Mouse (Mus musculus): ENCODE results near the gene Kcna7. TPM values are rescaled to one million over a fixed set of nuclear protein-coding genes. Genes with fewer than 3 reads are reported as not detected.

Kcna7 gene
- total and polyA plus RNA-seq, 3 experiments, result 0.16 to 3.2 (median 0.39) TPM

DNA sequence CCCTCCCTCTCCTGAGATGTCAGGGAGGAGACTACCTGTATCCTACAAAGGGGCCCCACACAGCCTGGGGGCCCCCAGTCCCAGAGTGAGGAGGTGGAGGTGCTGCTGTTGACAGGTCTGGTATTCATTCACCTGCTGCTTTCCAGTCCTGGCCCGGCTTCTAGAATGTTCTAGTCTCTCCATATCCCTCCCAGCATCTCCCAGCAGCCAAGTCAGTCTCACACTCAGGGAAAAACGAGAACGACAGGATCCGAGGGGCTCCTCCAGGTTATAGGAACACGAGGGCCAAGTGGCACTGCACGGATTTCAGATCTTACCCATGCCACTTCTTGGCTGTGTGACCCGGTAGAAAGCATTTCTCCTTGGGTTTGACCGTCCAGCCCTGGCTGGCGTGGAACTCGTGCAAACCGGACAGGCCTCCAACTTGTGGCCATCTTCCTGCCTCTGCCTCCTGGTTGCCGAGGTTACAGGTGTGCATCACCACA, 9.3 kb downstream of the Kcna7 start:
- dilution Hi-C loops (cut with MboI; ENCODE audit: extremely low pct_ligation_motif_present, extremely low pct_unique_long_range_greater_than_20kb, low sequenced_read_pairs), result no loop called here
- in situ Hi-C loops (cut with MboI; ENCODE audit: low pct_ligation_motif_present, low pct_unique_long_range_greater_than_20kb, low sequenced_read_pairs), result no loop called here
- H3K9ac ChIP-seq (ENCODE audit: insufficient read depth, low read depth), result no peak overlapping the region
- no peak overlapping the region for H3K27ac ChIP-seq (ENCODE audit: insufficient read depth, low read depth)
- H3K79me2 ChIP-seq (replicated peaks; ENCODE audit: control insufficient read depth, extremely low read depth, insufficient read depth, poor library complexity, severe bottlenecking), result no peaks in the 10 kb centered on the region
- H3K4me1 ChIP-seq (ENCODE audit: control insufficient read depth in 1 of 2, insufficient read depth in 2 of 2), result peaks cover 7 to 27% of the 10 kb centered on the region in 2 experiments; a peak in 3 of 4 replicates
- no peak for TF ChIP-seq GABPA (IDR thresholded peaks at IDR 0.05; ENCODE audit: insufficient replicate concordance, low read depth, low read length)
- no peak for TF ChIP-seq MAX (IDR thresholded peaks at IDR 0.05; ENCODE audit: low read length)
- TF ChIP-seq RAD21 (IDR thresholded peaks at IDR 0.05; ENCODE audit: low read depth, low read length), result no peak
- no peak for TF ChIP-seq UBTF (IDR thresholded peaks at IDR 0.05; ENCODE audit: low read depth, low read length)
- TF ChIP-seq SIN3A (IDR thresholded peaks at IDR 0.05; ENCODE audit: low read length), result no peak
- TF ChIP-seq TCF12 (IDR thresholded peaks at IDR 0.05; ENCODE audit: low read depth, low read length), result no peak
- TF ChIP-seq MXI1 (IDR thresholded peaks at IDR 0.05; ENCODE audit: low read depth, low read length), result no peak
- TF ChIP-seq RCOR1 (conservative IDR thresholded peaks at IDR 0.05; ENCODE audit: low read depth, low read length), result no peak
- no peak for TF ChIP-seq CHD1 (IDR thresholded peaks at IDR 0.05; ENCODE audit: low read depth, low read length)
- TF ChIP-seq NELFE (IDR thresholded peaks at IDR 0.05; ENCODE audit: low read depth, low read length), result no peak
- no peak for TF ChIP-seq MEF2A (IDR thresholded peaks at IDR 0.05; ENCODE audit: borderline replicate concordance, low read depth, low read length)
- no peak for TF ChIP-seq NRF1 (IDR thresholded peaks at IDR 0.05; ENCODE audit: low read depth, low read length)
- no peak for TF ChIP-seq ZKSCAN1 (IDR thresholded peaks at IDR 0.05; ENCODE audit: borderline replicate concordance, low read depth, low read length)
- TF ChIP-seq HCFC1 (IDR thresholded peaks at IDR 0.05; ENCODE audit: low read depth, low read length), result no peak
- no peak for TF ChIP-seq CHD2 (IDR thresholded peaks at IDR 0.05; ENCODE audit: low read length)
- no peak for TF ChIP-seq CTCF (conservative IDR thresholded peaks at IDR 0.05 in 1 of 2, IDR thresholded peaks at IDR 0.05 in 1 of 2; ENCODE audit: low read depth in 2 of 2, low read length in 2 of 2)
- TF ChIP-seq E2F4 (IDR thresholded peaks at IDR 0.05; ENCODE audit: insufficient replicate concordance, low read depth, low read length), result no peak
- no peak for TF ChIP-seq EP300 (IDR thresholded peaks at IDR 0.05; ENCODE audit: low read length)
- no peaks in the 10 kb centered on the region for H3K9me3 ChIP-seq (replicated peaks; ENCODE audit: low read length)
- H3K27me3 ChIP-seq (replicated peaks), result peaks cover 34% of the 10 kb centered on the region
- H3K4me2 ChIP-seq (ENCODE audit: insufficient read depth, low read depth, poor library complexity, severe bottlenecking), result no peak overlapping the region
- peaks cover 0 to 10% of the 10 kb centered on the region in 2 experiments for H3K36me3 ChIP-seq (replicated peaks in 1 of 2; ENCODE audit: control insufficient read depth in 1 of 2, insufficient read depth in 1 of 2, low read length in 1 of 2)
- H3K4me3 ChIP-seq (replicated peaks in 1 of 3; ENCODE audit: low read depth in 2 of 3, low read length in 2 of 3, poor library complexity in 1 of 3), result no peak overlapping the region
- DNase-seq (ENCODE audit: extremely low read depth), result no peak

DNA sequence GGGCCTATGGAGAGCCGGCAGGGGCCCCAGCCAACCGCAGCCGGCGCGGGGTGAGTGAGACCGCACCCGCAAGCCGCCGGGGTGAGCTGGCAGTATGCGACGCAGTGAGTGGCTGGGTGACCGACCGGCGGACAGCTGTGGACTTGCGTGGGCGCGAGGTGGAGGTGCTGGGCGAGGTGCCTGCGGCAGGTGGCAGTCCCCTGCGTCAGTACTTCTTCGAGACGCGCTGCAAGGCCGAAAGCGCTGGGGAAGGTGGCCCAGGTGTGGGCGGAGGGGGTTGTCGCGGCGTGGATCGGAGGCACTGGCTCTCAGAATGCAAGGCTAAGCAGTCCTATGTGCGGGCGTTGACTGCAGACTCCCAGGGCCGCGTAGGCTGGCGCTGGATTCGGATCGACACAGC, 10.2 kb downstream of the Kcna7 start:
- H3K9ac ChIP-seq (ENCODE audit: insufficient read depth, low read depth), result no peak overlapping the region
- H3K4me3 ChIP-seq (replicated peaks in 1 of 3; ENCODE audit: low read depth in 2 of 3, low read length in 2 of 3, poor library complexity in 1 of 3), result no peak overlapping the region
- dilution Hi-C loops (cut with MboI; ENCODE audit: extremely low pct_ligation_motif_present, extremely low pct_unique_long_range_greater_than_20kb, low sequenced_read_pairs), result no loop called here

More for the DNA sequence above, 10.2 kb downstream of the Kcna7 start:
- no peaks in the 10 kb centered on the region for H3K79me2 ChIP-seq (replicated peaks; ENCODE audit: control insufficient read depth, extremely low read depth, insufficient read depth, poor library complexity, severe bottlenecking)
- peaks cover 7 to 22% of the 10 kb centered on the region in 2 experiments; a peak in 3 of 4 replicates for H3K4me1 ChIP-seq (ENCODE audit: control insufficient read depth in 1 of 2, insufficient read depth in 2 of 2)
- H3K4me2 ChIP-seq (ENCODE audit: insufficient read depth, low read depth, poor library complexity, severe bottlenecking), result no peak overlapping the region
- TF ChIP-seq RCOR1 (conservative IDR thresholded peaks at IDR 0.05; ENCODE audit: low read depth, low read length) (no peak), MAX (IDR thresholded peaks at IDR 0.05; ENCODE audit: low read length) (no peak), ELF1 (IDR thresholded peaks at IDR 0.05; ENCODE audit: low read depth, low read length) (no peak), MAZ (IDR thresholded peaks at IDR 0.05; ENCODE audit: low read depth, low read length) (no peak), JUN (IDR thresholded peaks at IDR 0.05; ENCODE audit: insufficient read depth, low read depth, low read length) (no peak), RAD21 (IDR thresholded peaks at IDR 0.05; ENCODE audit: low read depth, low read length) (no peak), IRF4 (IDR thresholded peaks at IDR 0.05; ENCODE audit: low read depth, low read length) (no peak), ZKSCAN1 (IDR thresholded peaks at IDR 0.05; ENCODE audit: borderline replicate concordance, low read depth, low read length) (no peak), CHD1 (IDR thresholded peaks at IDR 0.05; ENCODE audit: low read depth, low read length) (no peak), ETS1 (conservative IDR thresholded peaks at IDR 0.05; ENCODE audit: low read depth, low read length) (no peak), MEF2A (IDR thresholded peaks at IDR 0.05; ENCODE audit: borderline replicate concordance, low read depth, low read length) (no peak), BHLHE40 (IDR thresholded peaks at IDR 0.05; ENCODE audit: low read depth, low read length) (no peak), HCFC1 (IDR thresholded peaks at IDR 0.05; ENCODE audit: low read depth, low read length) (no peak), POLR2A (IDR thresholded peaks at IDR 0.05; ENCODE audit: low read depth, low read length) (no peak), PAX5 (IDR thresholded peaks at IDR 0.05; ENCODE audit: low read length) (no peak), CHD2 (IDR thresholded peaks at IDR 0.05; ENCODE audit: low read length) (no peak), TBP (conservative IDR thresholded peaks at IDR 0.05; ENCODE audit: low read depth, low read length) (no peak), MXI1 (IDR thresholded peaks at IDR 0.05; ENCODE audit: low read depth, low read length) (no peak), NELFE (IDR thresholded peaks at IDR 0.05; ENCODE audit: low read depth, low read length) (no peak), GABPA (IDR thresholded peaks at IDR 0.05; ENCODE audit: insufficient replicate concordance, low read depth, low read length) (no peak)
- H3K27ac ChIP-seq (ENCODE audit: insufficient read depth, low read depth), result no peak overlapping the region
- in situ Hi-C loops (cut with MboI; ENCODE audit: low pct_ligation_motif_present, low pct_unique_long_range_greater_than_20kb, low sequenced_read_pairs), result no loop called here
- no peaks in the 10 kb centered on the region for H3K9me3 ChIP-seq (replicated peaks; ENCODE audit: low read length)
- DNase-seq (ENCODE audit: extremely low read depth), result no peak
- H3K27me3 ChIP-seq (replicated peaks), result peaks cover 25% of the 10 kb centered on the region
- peaks cover 6 to 19% of the 10 kb centered on the region in 2 experiments for H3K36me3 ChIP-seq (replicated peaks in 1 of 2; ENCODE audit: control insufficient read depth in 1 of 2, insufficient read depth in 1 of 2, low read length in 1 of 2)
